Mouse (Mus musculus): ENCODE measurements around the gene Slc11a1.
"Not testable (repeated sequence)": the region's sequence is repeated elsewhere in the genome, so short reads cannot be mapped to it uniquely, and the experiment has no call there.

The Slc11a1 gene

GRCm38 (mm10) chr1:74387386-74387988 is 12.5 kb downstream of the Slc11a1 start:
- no peak for DNase-seq (ENCODE audit: low spot score in 2 of 2)

- DNase-seq (ENCODE audit: low spot score in 2 of 2) = no peak
Measured at GRCm38 (mm10) chr1:74388398-74388920, 13.5 kb downstream of the Slc11a1 start.

GRCm38 (mm10) chr1:74389831-74390286 is 14.9 kb downstream of the Slc11a1 start:
- no peak for DNase-seq (ENCODE audit: low spot score in 2 of 2)

GRCm38 (mm10) chr1:74390287-74390906 is 15.4 kb downstream of the Slc11a1 start:
- DNase-seq (ENCODE audit: low spot score in 2 of 2) = no peak

GRCm38 (mm10) chr1:74390924-74391748 is 16.1 kb downstream of the Slc11a1 start, which contains the start of gene Ctdsp1:
TSS of gene Ctdsp1 (plus strand) at chr1:74391509.
- peak; percentile 84 to 96 for DNase-seq (ENCODE audit: low spot score in 2 of 2)

- no peak for DNase-seq (ENCODE audit: low spot score in 2 of 2)
Measured at GRCm38 (mm10) chr1:74391844-74392441, 16.9 kb downstream of the Slc11a1 start.

GRCm38 (mm10) chr1:74392446-74392994 is 17.5 kb downstream of the Slc11a1 start:
- no peak for DNase-seq (ENCODE audit: low spot score in 2 of 2)

GRCm38 (mm10) chr1:74393010-74393409 is 18.0 kb downstream of the Slc11a1 start:
- no peak for DNase-seq (ENCODE audit: low spot score in 2 of 2)

GRCm38 (mm10) chr1:74393697-74394096 is 18.7 kb downstream of the Slc11a1 start:
- DNase-seq (ENCODE audit: low spot score in 2 of 2) = no peak

GRCm38 (mm10) chr1:74394311-74394710 is 19.3 kb downstream of the Slc11a1 start:
- no peak for DNase-seq (ENCODE audit: low spot score in 2 of 2)

GRCm38 (mm10) chr1:74394858-74395257 is 19.9 kb downstream of the Slc11a1 start:
- DNase-seq (ENCODE audit: low spot score in 2 of 2) = no peak

GRCm38 (mm10) chr1:74395290-74395689 is 20.3 kb downstream of the Slc11a1 start:
- DNase-seq (ENCODE audit: low spot score in 2 of 2) = no peak

- not testable (repeated sequence) for DNase-seq (ENCODE audit: low spot score in 2 of 2)
Measured at GRCm38 (mm10) chr1:74396456-74397222, 21.6 kb downstream of the Slc11a1 start.

- peak; percentile 80 to 94 for DNase-seq (ENCODE audit: low spot score in 2 of 2)
Measured at GRCm38 (mm10) chr1:74397268-74397918, 22.4 kb downstream of the Slc11a1 start.

- peak; percentile 55 to 70 for DNase-seq (ENCODE audit: low spot score in 2 of 2)
Measured at GRCm38 (mm10) chr1:74397919-74398451, 23.0 kb downstream of the Slc11a1 start.

- no peak for DNase-seq (ENCODE audit: low spot score in 2 of 2)
Measured at GRCm38 (mm10) chr1:74400531-74400930, 25.5 kb downstream of the Slc11a1 start.

- no peak for DNase-seq (ENCODE audit: low spot score in 2 of 2)
Measured at GRCm38 (mm10) chr1:74401015-74401702, 26.2 kb downstream of the Slc11a1 start.

- DNase-seq (ENCODE audit: low spot score in 2 of 2) = no peak
Measured at GRCm38 (mm10) chr1:74404206-74404605, 29.2 kb downstream of the Slc11a1 start.

Data from left cerebral cortex, adult 9 months (tissue).